In the genomic region with DNA sequence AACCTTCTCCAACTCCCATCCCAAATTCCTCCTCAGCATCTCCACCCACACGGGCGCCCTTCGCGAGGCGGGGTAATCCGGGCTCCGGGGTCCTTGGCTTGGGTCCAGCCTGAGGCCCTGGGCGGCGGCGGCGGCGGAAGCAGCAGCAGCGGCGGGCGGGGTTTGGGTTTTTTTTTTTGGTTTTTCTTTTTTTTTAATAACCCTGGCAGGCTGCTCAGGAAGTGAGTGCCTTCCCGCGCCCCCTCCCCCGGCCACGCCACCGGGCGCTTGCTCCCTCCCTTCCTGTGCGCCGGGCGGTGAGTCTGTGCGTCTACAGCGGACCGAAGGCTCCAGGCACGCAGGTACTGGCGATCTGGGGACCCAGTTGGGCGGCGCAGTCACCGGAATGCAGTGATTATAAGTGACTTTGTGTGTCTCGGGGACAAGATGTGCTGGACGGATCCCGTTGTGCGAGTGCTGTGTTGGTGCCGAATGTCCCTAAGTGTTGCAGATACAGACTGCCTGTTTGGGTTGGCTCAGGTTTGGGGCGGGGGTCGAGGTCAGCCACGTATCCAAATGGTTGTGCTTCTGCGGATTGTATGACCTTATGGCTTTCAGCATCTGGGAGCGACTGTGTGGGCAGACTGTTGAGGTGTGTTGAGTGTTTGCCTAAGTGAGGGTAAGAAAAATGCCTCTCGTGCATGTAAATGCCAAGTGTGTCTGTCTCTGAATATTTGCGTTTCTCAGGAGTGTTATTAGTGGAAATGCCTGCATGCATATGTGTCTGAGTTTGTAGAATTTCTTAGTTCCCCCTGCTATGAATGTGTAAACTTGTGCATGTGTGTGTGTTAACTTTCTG, we compare ENCODE assay signal across 7 mouse cellular contexts. TPM values are rescaled to one million over a fixed set of nuclear protein-coding genes. Genes with fewer than 3 reads are reported as not detected.
DNase-seq lines count a peak whose midpoint lies in the region; ATAC-seq lines count a peak whose summit lies in the region.

A gene (plus strand): TSS at position 287 of the 838 bp plus-strand sequence.

- ATAC-seq in intestine, embryonic 16.5 days: peak; percentile 84
- peak; percentile 62 for ATAC-seq in midbrain, embryonic 12.5 days (ENCODE audit: low FRiP score, low read depth)

- peak within 1 kb of the TSS; percentile 71 for H3K4me3 ChIP-seq in intestine, embryonic 16.5 days (ENCODE audit: low read length)
- H3K4me3 ChIP-seq in limb, embryonic 10.5 days: peak within 1 kb of the TSS; percentile 62
- peak within 1 kb of the TSS; percentile 64 for H3K4me3 ChIP-seq in midbrain, embryonic 12.5 days

- no peaks in the 10 kb centered on the region for H3K9me3 ChIP-seq in intestine, embryonic 16.5 days (ENCODE audit: control insufficient read depth, low read length)
- H3K9me3 ChIP-seq in limb, embryonic 10.5 days (replicated peaks): no peaks in the 10 kb centered on the region
- no peaks in the 10 kb centered on the region for H3K9me3 ChIP-seq in midbrain, embryonic 12.5 days

- no peaks in the 10 kb centered on the region for H3K36me3 ChIP-seq in intestine, embryonic 16.5 days (ENCODE audit: control insufficient read depth, insufficient read depth, low read length)
- peaks cover 23% of the 10 kb centered on the region for H3K36me3 ChIP-seq in limb, embryonic 10.5 days
- peaks cover 7% of the 10 kb centered on the region for H3K36me3 ChIP-seq in midbrain, embryonic 12.5 days

- H3K4me2 ChIP-seq in intestine, embryonic 16.5 days (ENCODE audit: low read depth, low read length): peak within 1 kb of the TSS; percentile 72
- H3K4me2 ChIP-seq in midbrain, embryonic 12.5 days (replicated peaks): peak within 1 kb of the TSS; percentile 69

- peak within 1 kb of the TSS; percentile 78 for H3K27ac ChIP-seq in intestine, embryonic 16.5 days (ENCODE audit: low read length)
- H3K27ac ChIP-seq in limb, embryonic 10.5 days: peak within 1 kb of the TSS; percentile 94
- peak within 1 kb of the TSS; percentile 73 for H3K27ac ChIP-seq in midbrain, embryonic 12.5 days (replicated peaks)

- peak within 1 kb of the TSS; percentile 85 for H3K9ac ChIP-seq in intestine, embryonic 16.5 days (ENCODE audit: low read depth, low read length)
- peak within 1 kb of the TSS; percentile 66 for H3K9ac ChIP-seq in midbrain, embryonic 12.5 days (replicated peaks)

- peaks cover 20% of the 10 kb centered on the region for H3K4me1 ChIP-seq in intestine, embryonic 16.5 days (ENCODE audit: control insufficient read depth, insufficient read depth, low read length)
- peaks cover 45% of the 10 kb centered on the region for H3K4me1 ChIP-seq in limb, embryonic 10.5 days
- peaks cover 20% of the 10 kb centered on the region for H3K4me1 ChIP-seq in midbrain, embryonic 12.5 days

- WGBS in intestine, embryonic 16.5 days: under 1% methylated on average over 44 of the region's 44 CpGs
- under 1% methylated on average over 44 of the region's 44 CpGs for WGBS in limb, embryonic 10.5 days
- WGBS in midbrain, embryonic 12.5 days: 0% methylated on average over 44 of the region's 44 CpGs

- peak; percentile 82 to 92 for DNase-seq in adrenal gland, adult (ENCODE audit: inconsistent age in 2 of 2, low spot score in 1 of 2)
- DNase-seq in embryo, embryonic 10.5 days (ENCODE audit: low spot score): peak; percentile 78
- peak; percentile 70 to 86 for DNase-seq in gastrocnemius, postnatal 4 days (ENCODE audit: low spot score in 2 of 2)
- peak; percentile 88 for DNase-seq in limb, embryonic 10.5 days (ENCODE audit: low spot score)
- DNase-seq in spleen, adult 12 weeks (ENCODE audit: low spot score): peak; percentile 26

- H3K27me3 ChIP-seq in intestine, embryonic 16.5 days (replicated peaks; ENCODE audit: control insufficient read depth, insufficient read depth, low read length): no peaks in the 10 kb centered on the region
- H3K27me3 ChIP-seq in limb, embryonic 10.5 days (ENCODE audit: low read depth, poor library complexity, severe bottlenecking): no peaks in the 10 kb centered on the region
- no peaks in the 10 kb centered on the region for H3K27me3 ChIP-seq in midbrain, embryonic 12.5 days

RNA-seq across cellular contexts. Expression of the gene that starts here (rescaled TPM):
- total RNA-seq in gastrocnemius, postnatal 4 days (2021): 10 to 100 TPM; 42.1 to 57.6 TPM
- polyA plus RNA-seq in intestine, embryonic 16.5 days (2015; fragmentation: Nextera tagmentation; extraction: Ambion mirVana): 33.1 and 35.8 TPM in 2 replicates
- polyA plus RNA-seq in limb, embryonic 10.5 days (2016; fragmentation: Nextera tagmentation; extraction: Ambion mirVana): 71.5 and 103 TPM in 2 replicates
- 51.3 and 59.4 TPM in 2 replicates for polyA plus RNA-seq in midbrain, embryonic 12.5 days (2016; fragmentation: Nextera tagmentation; extraction: Ambion mirVana)

Comparison
In these comparisons a context has a peak if more than half of its experiments do, and no peak if none do; other contexts are left out.
1. Peak in every context shown above with its lines: DNase-seq, ATAC-seq, H3K4me3 ChIP-seq and H3K27ac ChIP-seq.
2. DNase-seq: peak in every context shown above with its lines; median percentile 88 in limb, embryonic 10.5 days; 87 in adrenal gland, adult; 78 in embryo, embryonic 10.5 days; 78 in gastrocnemius, postnatal 4 days; 26 in spleen, adult 12 weeks.